Mouse (Mus musculus) ES-E14 (cell line): Measurements from ENCODE around the gene Pced1b. TPM values are rescaled to one million over a fixed set of nuclear protein-coding genes. Genes with fewer than 3 reads are reported as not detected.
"Not testable (repeated sequence)": the region's sequence is repeated elsewhere in the genome, so short reads cannot be mapped to it uniquely, and the experiment has no call there.

Experiments used
- DNase-seq: peaks from one replicate; pipeline ENCODE4 v3.0.0-alpha.2; 2013; ENCODE audit warnings: low read depth, low spot score
- H3K27ac ChIP-seq: 2 replicates; pipeline ENCODE4 v1.5.1; 2012; ENCODE audit warnings: low read depth, mild to moderate bottlenecking, low read length, moderate library complexity, mixed read lengths; ENCODE audit not compliant: poor library complexity, insufficient read depth, severe bottlenecking
- H3K36me3 ChIP-seq: 2 replicates; pipeline ENCODE4 v1.6.1; 2012; ENCODE audit warnings: mild to moderate bottlenecking, low read length, moderate library complexity, mixed read lengths; ENCODE audit not compliant: control insufficient read depth, poor library complexity, insufficient read depth, severe bottlenecking
- H3K4me1 ChIP-seq, 2 experiments: fragments of 150-350 bp in 1 of 2; sonication (generic) in 1 of 2; 2 replicates each; pipeline ENCODE4 v1.6.1; 2012; ENCODE audit warnings: low read length in 2 of 2, mild to moderate bottlenecking in 1 of 2, mixed read lengths in 1 of 2; ENCODE audit not compliant: control insufficient read depth in 2 of 2, insufficient read depth in 2 of 2, poor library complexity in 1 of 2
- H3K4me3 ChIP-seq, 2 experiments: fragments of 150-350 bp in 1 of 2; sonication (generic) in 1 of 2; 2 replicates each; pipeline ENCODE4 v1.5.1; 2012; ENCODE audit warnings: low read length in 2 of 2, low read depth in 1 of 2, mild to moderate bottlenecking in 1 of 2, mixed read lengths in 1 of 2; ENCODE audit not compliant: insufficient read depth in 1 of 2, poor library complexity in 1 of 2, severe bottlenecking in 1 of 2
- H3K9ac ChIP-seq: 2 replicates; pipeline ENCODE4 v1.6.1; 2012; ENCODE audit warnings: low read depth, mild to moderate bottlenecking, low read length, mixed read lengths; ENCODE audit not compliant: poor library complexity, insufficient read depth, severe bottlenecking
- H3K9me3 ChIP-seq: fragments of 150-350 bp; sonication (generic); 2 replicates; pipeline ENCODE4 v1.6.1; 2012; ENCODE audit warnings: low read depth, mild to moderate bottlenecking, low read length; ENCODE audit not compliant: control insufficient read depth, insufficient read depth
- CHD2 ChIP-seq: IDR thresholded peaks from 2 replicates; pipeline ENCODE4 v1.6.1; 2014; ENCODE audit warnings: mild to moderate bottlenecking, low read depth, low read length, inconsistent platforms
- HCFC1 ChIP-seq: IDR thresholded peaks from 2 replicates; pipeline ENCODE4 v1.6.1; 2012; ENCODE audit warnings: low read length, inconsistent platforms, borderline replicate concordance; ENCODE audit not compliant: insufficient read depth
- MAFK ChIP-seq: IDR thresholded peaks from 2 replicates; pipeline ENCODE4 v1.6.1; 2014; ENCODE audit warnings: mild to moderate bottlenecking, low read depth, low read length, inconsistent platforms; ENCODE audit not compliant: insufficient read depth
- ZC3H11A ChIP-seq: IDR thresholded peaks from 2 replicates; pipeline ENCODE4 v1.6.1; 2012; ENCODE audit warnings: low read depth, mild to moderate bottlenecking, inconsistent platforms, low read length, borderline replicate concordance
- ZNF384 ChIP-seq: IDR thresholded peaks from 2 replicates; pipeline ENCODE4 v1.6.1; 2012; ENCODE audit warnings: low read depth, low read length, inconsistent platforms
- in situ Hi-C, 2 experiments: fragments of 600-800 bp; cut with MboI; formaldehyde crosslinking; loops; one replicate each; pipeline ENCODE4 v1.15.1; 2025; ENCODE audit warnings: low sequenced_read_pairs in 2 of 2, inconsistent platforms in 1 of 2; ENCODE audit not compliant: unreplicated experiment in 2 of 2
- total RNA-seq: library from RNA; depleted of rRNA; stranded (reverse); fragments of 300-350 nt; gene quantifications from 2 replicates; pipeline ENCODE4 v1.2.3, GENCODE M21; 2012

The Pced1b gene
- total RNA-seq, 1 experiment = 29.0 TPM

DNA sequence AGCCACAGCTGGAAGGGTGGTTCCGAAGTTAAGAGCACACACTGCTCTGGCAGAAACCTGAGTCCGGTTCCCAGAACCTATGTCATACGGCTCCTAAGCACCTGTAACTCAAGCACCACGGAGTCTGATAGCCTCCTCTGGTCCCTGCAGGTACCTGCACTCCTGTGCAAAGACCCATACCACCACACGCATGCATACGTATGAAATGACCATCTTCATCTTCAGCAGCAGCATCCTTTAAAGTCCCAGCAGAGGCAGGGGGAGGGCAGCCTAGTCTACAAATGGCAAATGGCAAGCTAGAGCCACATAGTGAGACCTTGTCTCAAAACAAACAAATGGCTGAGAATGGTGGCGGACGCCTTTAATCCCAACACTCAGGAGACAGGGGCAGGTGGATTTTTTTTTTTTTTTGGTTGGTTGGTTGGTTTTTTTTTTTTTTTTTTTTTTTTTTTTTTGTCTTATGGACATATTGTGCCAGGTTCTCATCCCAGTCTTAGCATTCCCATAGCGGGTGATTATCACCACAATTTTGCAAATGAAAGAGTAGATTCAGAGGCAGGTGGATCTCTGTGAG lies 121.2 kb downstream of the Pced1b start:
- no peaks in the 10 kb centered on the region; the same call in 1 of the 2 replicates for H3K36me3 ChIP-seq
- TF ChIP-seq ZNF384 = peak; percentile 93
- no peak for TF ChIP-seq MAFK
- no peak for DNase-seq
- in situ Hi-C loops = no loop called here
- peak overlapping the region; percentile 40 to 56 for H3K4me3 ChIP-seq
- H3K9me3 ChIP-seq = no peaks in the 10 kb centered on the region
- H3K27ac ChIP-seq = peak overlapping the region; percentile 84; the same call in 1 of the 2 replicates
- H3K9ac ChIP-seq = peak overlapping the region; percentile 24; the same call in 1 of the 2 replicates
- peaks cover 6 to 13% of the 10 kb centered on the region in 2 experiments for H3K4me1 ChIP-seq

DNA sequence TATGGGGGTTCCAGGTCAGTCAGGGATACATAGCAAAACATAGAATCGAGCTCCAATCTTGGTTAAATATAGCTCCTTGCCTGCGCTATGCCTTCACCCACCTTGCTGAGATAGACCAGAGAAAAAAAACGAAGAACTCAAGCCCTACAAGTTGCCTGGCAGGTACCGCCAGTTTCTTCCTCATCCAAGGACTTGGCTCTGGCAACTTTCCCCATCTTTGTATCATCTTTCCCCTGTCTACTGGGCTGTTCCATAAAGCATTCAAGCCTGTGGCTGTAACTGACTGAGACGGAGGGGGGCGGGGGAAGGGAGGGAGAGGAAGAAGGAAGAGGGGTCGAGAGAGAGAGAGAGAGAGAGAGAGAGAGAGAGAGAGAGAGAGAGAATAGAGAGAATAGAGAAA lies 121.7 kb downstream of the Pced1b start:
- TF ChIP-seq HCFC1 (no peak), ZC3H11A (no peak), MAFK (no peak), ZNF384 (no peak), CHD2 (no peak)
- Histone ChIP-seq H3K4me3 (peak overlapping the region; percentile 40 to 56), H3K4me1 (peaks cover 3 to 14% of the 10 kb centered on the region in 2 experiments), H3K27ac (peak overlapping the region; percentile 84; the same call in 1 of the 2 replicates), H3K36me3 (no peaks in the 10 kb centered on the region), H3K9ac (peak overlapping the region; percentile 24; the same call in 1 of the 2 replicates), H3K9me3 (no peaks in the 10 kb centered on the region)
- DNase-seq = no peak
- in situ Hi-C loops = no loop called here

DNA sequence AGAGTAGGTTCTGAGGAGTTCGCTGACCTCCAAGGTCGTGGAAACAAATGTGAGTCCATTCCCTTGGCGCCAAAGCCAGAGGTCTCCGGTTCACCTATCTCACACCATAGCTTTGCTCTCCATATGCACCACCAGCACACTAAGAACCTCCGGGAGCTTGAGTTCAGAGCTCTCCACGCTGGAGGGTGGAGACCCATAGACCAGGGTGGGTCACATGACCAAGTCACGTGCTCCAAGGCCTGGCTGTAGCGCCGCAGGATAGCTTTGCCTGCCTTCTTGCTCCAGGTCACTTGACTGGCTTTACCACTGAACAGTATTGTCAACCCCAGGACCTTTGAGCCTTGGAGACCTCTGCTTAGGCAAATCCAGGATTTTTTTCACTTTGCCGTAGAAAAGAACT lies 122.2 kb downstream of the Pced1b start:
- peak overlapping the region; percentile 84 for H3K27ac ChIP-seq
- peak; percentile 91 for DNase-seq
- H3K9me3 ChIP-seq = no peaks in the 10 kb centered on the region
- in situ Hi-C loops = no loop called here
- TF ChIP-seq MAFK = no peak
- TF ChIP-seq ZC3H11A = no peak
- 0 out of 2 replicates have a peak, but pooled peaks have one; percentile 9 for TF ChIP-seq HCFC1
- no peak for TF ChIP-seq CHD2
- 0 out of 2 replicates have a peak, but pooled peaks have one; percentile 18 for TF ChIP-seq ZNF384
- H3K36me3 ChIP-seq = no peaks in the 10 kb centered on the region
- peak overlapping the region; percentile 56; the same call in 1 of the 2 replicates for H3K9ac ChIP-seq
- peaks cover 5 to 17% of the 10 kb centered on the region in 2 experiments for H3K4me1 ChIP-seq
- H3K4me3 ChIP-seq = peak overlapping the region; percentile 40 to 56

DNA sequence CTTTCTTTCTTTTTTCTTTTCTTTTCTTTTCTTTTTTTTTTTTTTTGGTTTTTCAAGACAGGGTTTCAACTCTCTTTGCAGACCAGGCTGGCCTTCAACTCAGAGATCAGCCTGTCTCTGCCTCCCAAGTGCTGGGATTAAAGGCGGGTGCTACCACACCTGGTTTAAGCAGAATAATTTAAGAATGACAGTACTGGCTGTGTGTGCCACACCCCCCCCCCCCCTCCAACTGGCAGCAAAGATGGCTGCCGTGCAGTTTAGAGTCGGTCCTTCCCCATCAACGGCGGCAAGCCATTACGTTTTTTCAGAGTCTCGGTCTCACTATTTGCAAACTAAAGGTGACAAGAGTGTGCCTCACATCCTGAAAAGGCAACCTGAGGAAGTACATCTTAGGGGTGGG lies 124.0 kb downstream of the Pced1b start:
- TF ChIP-seq CHD2 (no peak), HCFC1 (no peak), ZNF384 (peak; percentile 28; the same call in 1 of the 2 replicates), MAFK (no peak)
- H3K9me3 ChIP-seq = no peaks in the 10 kb centered on the region
- H3K4me3 ChIP-seq = peak overlapping the region in 1 of 2 experiments; percentile 1; a peak in 1 of 4 replicates
- peaks cover 13 to 23% of the 10 kb centered on the region in 2 experiments for H3K4me1 ChIP-seq
- H3K9ac ChIP-seq = peak overlapping the region; percentile 58; the same call in 1 of the 2 replicates
- no peaks in the 10 kb centered on the region for H3K36me3 ChIP-seq
- peak overlapping the region; percentile 92 for H3K27ac ChIP-seq
- in situ Hi-C loops = no loop called here
- no peak for DNase-seq

GRCm38 (mm10) chr15:97372043-97372442 lies 125.1 kb downstream of the Pced1b start:
- H3K4me3 ChIP-seq, H3K9ac ChIP-seq, in situ Hi-C loops, H3K9me3 ChIP-seq, H3K36me3 ChIP-seq, DNase-seq: not testable (repeated sequence)
- peak overlapping the region; percentile 99; the same call in 1 of the 2 replicates for H3K27ac ChIP-seq
- H3K4me1 ChIP-seq = peaks cover 13 to 24% of the 10 kb centered on the region in 2 experiments
